Mouse (Mus musculus) midbrain, embryonic 16.5 days (tissue): ENCODE measurements at regions not wholly inside any gene's neighbourhood (a gene's known extent, or its start where the extent isn't known, plus 50 kb on each side); places are given as distances from the start of the nearest gene placed in this dataset.

Source experiments
- ATAC-seq: fragments of 200-750 bp; cut with Nextera tagmentation; 2 replicates; pipeline ENCODE4 v1.8.0; 2017; ENCODE audit warnings: moderate TSS enrichment
- H3K27ac ChIP-seq: fragments of 300-500 bp; sonication (generic); 2 replicates; pipeline ENCODE4 v1.5.1; 2014; ENCODE audit warnings: mild to moderate bottlenecking, low read length, mixed read lengths
- H3K27me3 ChIP-seq: fragments of 300-500 bp; sonication (generic); 2 replicates; pipeline ENCODE4 v1.6.1; 2014; ENCODE audit warnings: low read depth, low read length, mixed read lengths; ENCODE audit not compliant: control insufficient read depth, insufficient read depth
- H3K36me3 ChIP-seq: fragments of 300-500 bp; sonication (generic); 2 replicates; pipeline ENCODE4 v1.6.1; 2014; ENCODE audit warnings: mild to moderate bottlenecking, low read length, moderate library complexity, mixed read lengths; ENCODE audit not compliant: control insufficient read depth, insufficient read depth
- H3K4me1 ChIP-seq: fragments of 300-500 bp; sonication (generic); 2 replicates; pipeline ENCODE4 v1.6.1; 2014; ENCODE audit warnings: mild to moderate bottlenecking, low read length, mixed read lengths; ENCODE audit not compliant: control insufficient read depth, insufficient read depth
- H3K4me2 ChIP-seq: fragments of 300-500 bp; sonication (generic); 2 replicates; pipeline ENCODE4 v1.6.1; 2014; ENCODE audit warnings: mild to moderate bottlenecking, low read length, mixed read lengths
- H3K4me3 ChIP-seq: fragments of 300-500 bp; sonication (generic); 2 replicates; pipeline ENCODE4 v1.5.1; 2014; ENCODE audit warnings: low read depth, mild to moderate bottlenecking, low read length, moderate library complexity, mixed read lengths
- H3K9ac ChIP-seq: fragments of 300-500 bp; sonication (generic); 2 replicates; pipeline ENCODE4 v1.6.1; 2014; ENCODE audit warnings: low read depth, low read length, mixed read lengths
- H3K9me3 ChIP-seq: fragments of 300-500 bp; sonication (generic); replicated peaks from 2 replicates; pipeline ENCODE4 v1.6.1; 2014; ENCODE audit warnings: mild to moderate bottlenecking, low read length, mixed read lengths; ENCODE audit not compliant: control insufficient read depth, poor library complexity, severe bottlenecking
- WGBS: fragments of 180-500 bp; shearing (Covaris S2); extraction: QIAGEN DNeasy Blood & Tissue Kit; methylation state at CpG from one replicate; pipeline ENCODE4 v1.1.7; 2014; 5-methylcytosine and 5-hydroxymethylcytosine counted together

DNA sequence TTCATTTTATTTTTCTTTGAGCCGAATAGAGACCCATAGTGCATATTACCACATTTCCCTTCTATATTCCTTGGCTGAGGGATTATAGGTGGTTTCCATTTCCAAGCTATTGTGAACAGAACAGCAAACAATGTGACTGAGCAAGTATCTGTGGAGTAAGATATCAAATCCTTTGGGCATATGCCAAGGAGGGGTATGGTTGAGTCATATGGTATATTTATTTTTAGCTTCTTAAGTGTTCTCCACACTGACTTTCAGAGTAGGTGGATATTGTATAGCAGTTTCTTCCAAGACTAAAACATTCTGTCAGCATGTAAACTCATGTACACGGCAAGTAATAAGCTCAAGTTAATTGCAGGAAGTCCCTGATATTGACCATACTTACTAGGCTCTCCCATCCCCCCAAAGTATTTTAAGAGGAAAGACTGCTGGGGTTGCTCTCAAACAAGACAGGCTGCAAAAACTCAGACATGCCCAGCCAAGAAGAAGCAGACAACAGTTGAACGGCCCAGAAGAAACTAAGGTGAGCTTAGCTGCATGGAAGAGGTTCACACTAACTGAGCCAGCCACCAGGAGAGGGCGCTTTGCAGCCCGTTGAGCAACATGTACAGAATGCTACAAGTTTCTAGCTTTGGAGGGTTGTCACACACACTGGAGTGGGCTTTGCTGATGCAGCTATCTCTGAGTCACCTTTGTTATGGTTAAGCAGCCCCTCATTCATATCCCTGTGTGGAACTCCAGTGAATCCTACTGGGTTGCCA, 63.4 kb upstream of the Galnt5 start:
- 56% methylated on average over 5 of the region's 5 CpGs for WGBS
- Histone ChIP-seq H3K9me3 (no peaks in the 10 kb centered on the region), H3K4me2 (no peak overlapping the region), H3K27me3 (no peaks in the 10 kb centered on the region), H3K27ac (no peak overlapping the region), H3K36me3 (no peaks in the 10 kb centered on the region), H3K4me1 (no peaks in the 10 kb centered on the region), H3K4me3 (no peak overlapping the region), H3K9ac (no peak overlapping the region)
- ATAC-seq = no peak
